Mouse (Mus musculus): Measurements from ENCODE around the gene Cpa2. TPM values are rescaled to one million over a fixed set of nuclear protein-coding genes. Genes with fewer than 3 reads are reported as not detected.

Gene Cpa2
- total and polyA plus RNA-seq, 3 experiments: not detected

GRCm38 (mm10) chr6:30596230-30596898 lies 55.0 kb downstream of the Cpa2 start:
- ATAC-seq (ENCODE audit: extremely low read depth, insufficient number of reproducible peaks, low FRiP score, poor library complexity, severe bottlenecking): no peak
- Histone ChIP-seq H3K4me3 (ENCODE audit: low read depth, low read length) (no peak overlapping the region), H3K36me3 (replicated peaks) (no peaks in the 10 kb centered on the region), H3K27me3 (ENCODE audit: insufficient read depth, low read length) (peaks cover 18% of the 10 kb centered on the region), H3K4me1 (ENCODE audit: insufficient read depth, low read depth, low read length) (no peaks in the 10 kb centered on the region), H3K9me3 (replicated peaks) (no peaks in the 10 kb centered on the region)
- TF ChIP-seq POLR2AphosphoS5 (IDR thresholded peaks at IDR 0.05; ENCODE audit: insufficient replicate concordance, low read depth, low read length) (no peak), GATA1 (IDR thresholded peaks at IDR 0.05; ENCODE audit: borderline replicate concordance, low read length) (no peak), GATA2 (IDR thresholded peaks at IDR 0.05; ENCODE audit: borderline replicate concordance, low read depth, low read length) (no peak), TAL1 (conservative IDR thresholded peaks at IDR 0.05; ENCODE audit: low read depth, low read length) (no peak), CTCF (IDR thresholded peaks at IDR 0.05; ENCODE audit: low read depth, low read length) (no peak)
- no peak for DNase-seq (ENCODE audit: low spot score)

GRCm38 (mm10) chr6:30600033-30600432 lies 58.7 kb downstream of the Cpa2 start:
- Histone ChIP-seq H3K4me3 (ENCODE audit: low read depth, low read length) (no peak overlapping the region), H3K27me3 (ENCODE audit: insufficient read depth, low read length) (peaks cover 28% of the 10 kb centered on the region), H3K4me1 (ENCODE audit: insufficient read depth, low read depth, low read length) (no peaks in the 10 kb centered on the region), H3K9me3 (replicated peaks) (no peaks in the 10 kb centered on the region), H3K36me3 (replicated peaks) (no peaks in the 10 kb centered on the region)
- ATAC-seq (ENCODE audit: extremely low read depth, insufficient number of reproducible peaks, low FRiP score, poor library complexity, severe bottlenecking) (no peak), DNase-seq (ENCODE audit: low spot score) (no peak)
- TF ChIP-seq TAL1 (conservative IDR thresholded peaks at IDR 0.05; ENCODE audit: low read depth, low read length): no peak
- no peak for TF ChIP-seq GATA1 (IDR thresholded peaks at IDR 0.05; ENCODE audit: borderline replicate concordance, low read length)
- no peak for TF ChIP-seq GATA2 (IDR thresholded peaks at IDR 0.05; ENCODE audit: borderline replicate concordance, low read depth, low read length)
- no peak for TF ChIP-seq POLR2AphosphoS5 (IDR thresholded peaks at IDR 0.05; ENCODE audit: insufficient replicate concordance, low read depth, low read length)
- TF ChIP-seq CTCF (IDR thresholded peaks at IDR 0.05; ENCODE audit: low read depth, low read length): no peak

DNA sequence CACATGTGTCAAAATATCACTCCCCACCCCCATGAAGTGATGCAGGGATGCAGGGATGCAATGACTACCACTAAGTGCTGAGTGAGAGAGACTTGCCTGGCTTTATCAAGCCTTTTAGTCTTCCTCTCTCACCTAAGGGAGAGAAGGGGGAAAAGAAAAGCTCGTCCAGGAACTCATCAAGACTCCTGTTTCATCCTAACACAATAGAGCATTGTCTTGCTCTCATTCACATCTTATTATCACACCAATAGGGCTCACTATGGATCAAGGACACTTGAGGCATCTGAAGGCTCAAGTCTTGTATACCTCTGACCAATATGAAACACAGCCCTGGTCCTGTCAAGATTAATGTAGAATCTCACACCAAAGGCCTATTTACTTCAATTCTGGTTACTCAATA lies 59.6 kb downstream of the Cpa2 start:
- DNase-seq (ENCODE audit: low spot score): no peak
- Histone ChIP-seq H3K9me3 (replicated peaks) (no peaks in the 10 kb centered on the region), H3K4me1 (ENCODE audit: insufficient read depth, low read depth, low read length) (no peaks in the 10 kb centered on the region), H3K27me3 (ENCODE audit: insufficient read depth, low read length) (peaks cover 27% of the 10 kb centered on the region), H3K4me3 (ENCODE audit: low read depth, low read length) (no peak overlapping the region), H3K36me3 (replicated peaks) (no peaks in the 10 kb centered on the region)
- TF ChIP-seq GATA1 (IDR thresholded peaks at IDR 0.05; ENCODE audit: borderline replicate concordance, low read length): no peak
- TF ChIP-seq GATA2 (IDR thresholded peaks at IDR 0.05; ENCODE audit: borderline replicate concordance, low read depth, low read length): no peak
- ATAC-seq (ENCODE audit: extremely low read depth, insufficient number of reproducible peaks, low FRiP score, poor library complexity, severe bottlenecking): no peak

GRCm38 (mm10) chr6:30604342-30604867 lies 63.0 kb downstream of the Cpa2 start:
- no peak for TF ChIP-seq GATA2 (IDR thresholded peaks at IDR 0.05; ENCODE audit: borderline replicate concordance, low read depth, low read length)
- TF ChIP-seq GATA1 (IDR thresholded peaks at IDR 0.05; ENCODE audit: borderline replicate concordance, low read length): no peak
- TF ChIP-seq POLR2AphosphoS5 (IDR thresholded peaks at IDR 0.05; ENCODE audit: insufficient replicate concordance, low read depth, low read length): no peak
- no peak for TF ChIP-seq CTCF (IDR thresholded peaks at IDR 0.05; ENCODE audit: low read depth, low read length)
- no peak for TF ChIP-seq TAL1 (conservative IDR thresholded peaks at IDR 0.05; ENCODE audit: low read depth, low read length)
- no peak for DNase-seq (ENCODE audit: low spot score)

GRCm38 (mm10) chr6:30605111-30605510 lies 63.7 kb downstream of the Cpa2 start:
- Histone ChIP-seq H3K4me3 (ENCODE audit: low read depth, low read length) (no peak overlapping the region), H3K4me1 (ENCODE audit: insufficient read depth, low read depth, low read length) (no peaks in the 10 kb centered on the region), H3K27me3 (ENCODE audit: insufficient read depth, low read length) (peaks cover 26% of the 10 kb centered on the region), H3K36me3 (replicated peaks) (no peaks in the 10 kb centered on the region), H3K9me3 (replicated peaks) (no peaks in the 10 kb centered on the region)
- no peak for DNase-seq (ENCODE audit: low spot score)
- no peak for ATAC-seq (ENCODE audit: extremely low read depth, insufficient number of reproducible peaks, low FRiP score, poor library complexity, severe bottlenecking)
- TF ChIP-seq GATA2 (IDR thresholded peaks at IDR 0.05; ENCODE audit: borderline replicate concordance, low read depth, low read length): no peak
- TF ChIP-seq POLR2AphosphoS5 (IDR thresholded peaks at IDR 0.05; ENCODE audit: insufficient replicate concordance, low read depth, low read length): no peak
- TF ChIP-seq GATA1 (IDR thresholded peaks at IDR 0.05; ENCODE audit: borderline replicate concordance, low read length): no peak
- TF ChIP-seq CTCF (IDR thresholded peaks at IDR 0.05; ENCODE audit: low read depth, low read length): no peak
- TF ChIP-seq TAL1 (conservative IDR thresholded peaks at IDR 0.05; ENCODE audit: low read depth, low read length): no peak

More at GRCm38 (mm10) chr6:30604342-30604867, 63.0 kb downstream of the Cpa2 start:
- Histone ChIP-seq H3K4me1 (ENCODE audit: insufficient read depth, low read depth, low read length) (no peaks in the 10 kb centered on the region), H3K9me3 (replicated peaks) (no peaks in the 10 kb centered on the region), H3K4me3 (ENCODE audit: low read depth, low read length) (no peak overlapping the region), H3K36me3 (replicated peaks) (no peaks in the 10 kb centered on the region), H3K27me3 (ENCODE audit: insufficient read depth, low read length) (peaks cover 28% of the 10 kb centered on the region)
- ATAC-seq (ENCODE audit: extremely low read depth, insufficient number of reproducible peaks, low FRiP score, poor library complexity, severe bottlenecking): no peak

- no peak for ATAC-seq (ENCODE audit: extremely low read depth, insufficient number of reproducible peaks, low FRiP score, poor library complexity, severe bottlenecking)
- DNase-seq (ENCODE audit: low spot score): no peak
Observed at GRCm38 (mm10) chr6:30605672-30606071, 64.3 kb downstream of the Cpa2 start.

More at GRCm38 (mm10) chr6:30605672-30606071, 64.3 kb downstream of the Cpa2 start:
- H3K9me3 ChIP-seq (replicated peaks): no peaks in the 10 kb centered on the region
- H3K4me3 ChIP-seq (ENCODE audit: low read depth, low read length): no peak overlapping the region
- H3K27me3 ChIP-seq (ENCODE audit: insufficient read depth, low read length): peaks cover 22% of the 10 kb centered on the region
- H3K4me1 ChIP-seq (ENCODE audit: insufficient read depth, low read depth, low read length): no peaks in the 10 kb centered on the region
- H3K36me3 ChIP-seq (replicated peaks): no peaks in the 10 kb centered on the region
- no peak for TF ChIP-seq POLR2AphosphoS5 (IDR thresholded peaks at IDR 0.05; ENCODE audit: insufficient replicate concordance, low read depth, low read length)
- no peak for TF ChIP-seq GATA1 (IDR thresholded peaks at IDR 0.05; ENCODE audit: borderline replicate concordance, low read length)
- no peak for TF ChIP-seq CTCF (IDR thresholded peaks at IDR 0.05; ENCODE audit: low read depth, low read length)
- no peak for TF ChIP-seq GATA2 (IDR thresholded peaks at IDR 0.05; ENCODE audit: borderline replicate concordance, low read depth, low read length)
- TF ChIP-seq TAL1 (conservative IDR thresholded peaks at IDR 0.05; ENCODE audit: low read depth, low read length): no peak
